Mouse (Mus musculus): ENCODE measurements at regions not wholly inside any gene's neighbourhood (a gene's known extent, or its start where the extent isn't known, plus 50 kb on each side); places are given as distances from the start of the nearest gene placed in this dataset.

DNA sequence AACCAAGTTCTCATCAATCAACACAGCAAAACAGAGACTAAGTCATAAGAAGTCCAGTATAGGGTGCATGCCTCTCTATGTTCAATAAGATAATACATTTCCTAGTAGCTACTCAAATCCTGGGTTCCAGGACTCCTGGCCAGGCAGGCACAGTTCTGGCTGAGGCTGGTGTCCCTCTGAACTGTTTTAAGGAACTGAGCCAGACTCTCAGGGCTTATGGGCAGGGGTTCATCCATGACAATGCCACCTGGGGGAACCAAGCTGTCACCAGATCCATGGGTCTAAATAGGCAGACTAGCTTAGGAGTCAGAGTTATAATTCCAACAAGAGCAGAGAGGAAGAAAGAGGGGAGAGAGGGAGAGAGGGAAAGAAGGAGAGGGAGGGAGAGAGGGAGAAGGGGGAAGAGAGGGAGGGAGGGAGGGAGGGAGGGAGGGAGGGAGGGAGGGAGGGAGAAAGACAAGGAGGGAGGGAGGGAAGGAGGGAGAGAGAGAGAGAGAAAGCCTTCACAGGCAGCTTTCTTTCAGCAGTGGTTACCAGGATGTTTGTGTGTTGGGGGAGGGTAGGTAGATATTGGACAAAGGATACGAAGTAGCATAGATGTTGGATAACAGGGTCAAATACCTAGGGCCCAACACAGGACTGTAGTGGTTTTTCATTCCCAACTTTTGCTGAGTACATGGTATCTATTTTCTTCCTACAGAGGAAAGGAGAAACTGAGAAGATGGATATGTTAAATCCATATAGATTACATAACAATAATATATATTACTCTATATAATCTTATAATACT is 100.3 kb upstream of the Adcy1 start:
- no peak for ATAC-seq (replicated peaks; ENCODE audit: insufficient number of reproducible peaks, low FRiP score, low TSS enrichment, low read depth)
- WGBS: 68% methylated on average over 1 of the region's 1 CpGs

DNA sequence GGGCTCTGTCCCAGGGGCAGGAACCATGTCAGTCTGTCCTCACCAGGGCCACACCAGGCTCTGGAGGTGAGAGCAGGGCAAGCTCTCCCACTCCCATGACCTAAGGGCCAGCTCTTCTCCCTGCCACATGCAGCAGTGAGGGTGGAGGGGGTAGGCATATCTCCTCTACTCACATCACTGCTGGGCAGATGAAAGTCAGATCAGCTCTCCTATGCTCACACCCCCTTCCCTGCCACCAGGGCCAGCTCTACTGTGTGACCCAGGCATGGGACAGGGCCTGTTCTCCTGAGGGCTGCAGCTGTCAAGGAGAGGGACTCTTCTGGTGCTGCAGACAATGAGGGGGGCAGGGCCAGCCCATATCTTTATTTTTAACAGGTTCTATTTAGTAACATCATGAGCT is 101.0 kb upstream of the Adcy1 start:
- Histone ChIP-seq H3K4me3 (ENCODE audit: low read depth, low read length) (no peak overlapping the region), H3K27me3 (ENCODE audit: control insufficient read depth, insufficient read depth, low read length) (no peaks in the 10 kb centered on the region), H3K9me3 (replicated peaks; ENCODE audit: control insufficient read depth, low read length) (no peaks in the 10 kb centered on the region), H3K27ac (replicated peaks; ENCODE audit: low read depth, low read length) (no peak overlapping the region), H3K9ac (replicated peaks; ENCODE audit: low read length) (no peak overlapping the region), H3K4me2 (ENCODE audit: low read depth, low read length) (no peak overlapping the region), H3K36me3 (replicated peaks; ENCODE audit: control insufficient read depth, insufficient read depth, low read depth, low read length) (no peaks in the 10 kb centered on the region), H3K4me1 (ENCODE audit: control insufficient read depth, insufficient read depth, low read length) (no peaks in the 10 kb centered on the region)
- DNase-seq (ENCODE audit: low spot score) (no peak), ATAC-seq (replicated peaks; ENCODE audit: insufficient number of reproducible peaks, low FRiP score, low TSS enrichment, low read depth) (no peak)

More for the DNA sequence above, 100.3 kb upstream of the Adcy1 start:
- no peak overlapping the region for H3K4me2 ChIP-seq (ENCODE audit: low read depth, low read length)
- no peak overlapping the region for H3K4me3 ChIP-seq (ENCODE audit: low read depth, low read length)
- no peaks in the 10 kb centered on the region for H3K36me3 ChIP-seq (replicated peaks; ENCODE audit: control insufficient read depth, insufficient read depth, low read depth, low read length)
- H3K27me3 ChIP-seq (ENCODE audit: control insufficient read depth, insufficient read depth, low read length): no peaks in the 10 kb centered on the region
- H3K4me1 ChIP-seq (ENCODE audit: control insufficient read depth, insufficient read depth, low read length): no peaks in the 10 kb centered on the region
- DNase-seq (ENCODE audit: low spot score): no peak
- no peaks in the 10 kb centered on the region for H3K9me3 ChIP-seq (replicated peaks; ENCODE audit: control insufficient read depth, low read length)
- H3K9ac ChIP-seq (replicated peaks; ENCODE audit: low read length): no peak overlapping the region
- H3K27ac ChIP-seq (replicated peaks; ENCODE audit: low read depth, low read length): no peak overlapping the region

DNA sequence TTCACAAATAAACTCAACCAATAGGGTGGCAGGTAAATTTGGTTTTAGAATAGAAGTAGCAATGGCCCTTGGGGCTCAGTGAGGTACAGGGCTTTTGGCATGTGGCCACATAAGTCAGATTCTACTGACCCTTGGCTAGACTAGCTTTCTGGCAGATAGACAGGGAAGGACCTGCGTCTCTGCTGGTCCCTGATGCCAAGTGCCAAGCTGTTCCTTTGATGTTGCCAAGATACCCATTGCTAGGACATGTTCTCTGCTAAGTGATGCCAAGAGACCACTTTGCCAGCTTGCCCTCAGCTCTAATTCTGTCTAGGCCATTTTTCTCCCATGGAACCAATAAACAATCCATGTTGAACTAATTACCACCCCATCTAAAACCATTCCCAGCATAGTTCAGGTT is 110.5 kb upstream of the Adcy1 start:
- Histone ChIP-seq H3K4me1 (ENCODE audit: control insufficient read depth, insufficient read depth, low read length) (no peaks in the 10 kb centered on the region), H3K27me3 (ENCODE audit: control insufficient read depth, insufficient read depth, low read length) (no peaks in the 10 kb centered on the region), H3K4me2 (ENCODE audit: low read depth, low read length) (no peak overlapping the region), H3K9ac (replicated peaks; ENCODE audit: low read length) (no peak overlapping the region), H3K36me3 (replicated peaks; ENCODE audit: control insufficient read depth, insufficient read depth, low read depth, low read length) (no peaks in the 10 kb centered on the region), H3K27ac (replicated peaks; ENCODE audit: low read depth, low read length) (no peak overlapping the region), H3K4me3 (ENCODE audit: low read depth, low read length) (no peak overlapping the region), H3K9me3 (replicated peaks; ENCODE audit: control insufficient read depth, low read length) (no peaks in the 10 kb centered on the region)
- ATAC-seq (replicated peaks; ENCODE audit: insufficient number of reproducible peaks, low FRiP score, low TSS enrichment, low read depth) (no peak), DNase-seq (ENCODE audit: low spot score) (no peak)
- 90% methylated on average over 1 of the region's 1 CpGs for WGBS

DNA sequence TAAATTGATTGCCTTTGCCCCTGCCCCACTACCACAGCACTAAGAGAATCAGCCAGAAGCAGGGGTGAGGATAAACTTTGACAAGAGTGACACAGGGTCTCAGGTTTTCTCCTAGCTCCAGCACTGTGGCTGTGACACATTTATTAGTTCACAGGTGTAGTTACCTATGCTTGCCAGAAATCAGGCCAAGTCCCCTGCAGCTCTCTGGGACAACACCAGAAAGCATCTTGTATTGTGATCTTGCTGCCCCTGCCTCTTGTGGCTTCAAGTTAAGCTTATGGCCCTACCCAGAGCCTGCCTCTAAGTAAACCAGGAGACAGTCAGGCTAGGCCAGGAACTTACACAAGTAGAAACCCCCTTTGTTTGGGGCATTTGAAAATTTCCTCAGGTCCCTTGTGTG is 111.9 kb upstream of the Adcy1 start:
- Histone ChIP-seq H3K36me3 (replicated peaks; ENCODE audit: control insufficient read depth, insufficient read depth, low read depth, low read length) (no peaks in the 10 kb centered on the region), H3K9me3 (replicated peaks; ENCODE audit: control insufficient read depth, low read length) (no peaks in the 10 kb centered on the region), H3K9ac (replicated peaks; ENCODE audit: low read length) (no peak overlapping the region), H3K4me3 (ENCODE audit: low read depth, low read length) (no peak overlapping the region), H3K27me3 (ENCODE audit: control insufficient read depth, insufficient read depth, low read length) (no peaks in the 10 kb centered on the region), H3K4me1 (ENCODE audit: control insufficient read depth, insufficient read depth, low read length) (no peaks in the 10 kb centered on the region), H3K27ac (replicated peaks; ENCODE audit: low read depth, low read length) (no peak overlapping the region), H3K4me2 (ENCODE audit: low read depth, low read length) (no peak overlapping the region)
- ATAC-seq (replicated peaks; ENCODE audit: insufficient number of reproducible peaks, low FRiP score, low TSS enrichment, low read depth) (no peak), DNase-seq (ENCODE audit: low spot score) (no peak)

DNA sequence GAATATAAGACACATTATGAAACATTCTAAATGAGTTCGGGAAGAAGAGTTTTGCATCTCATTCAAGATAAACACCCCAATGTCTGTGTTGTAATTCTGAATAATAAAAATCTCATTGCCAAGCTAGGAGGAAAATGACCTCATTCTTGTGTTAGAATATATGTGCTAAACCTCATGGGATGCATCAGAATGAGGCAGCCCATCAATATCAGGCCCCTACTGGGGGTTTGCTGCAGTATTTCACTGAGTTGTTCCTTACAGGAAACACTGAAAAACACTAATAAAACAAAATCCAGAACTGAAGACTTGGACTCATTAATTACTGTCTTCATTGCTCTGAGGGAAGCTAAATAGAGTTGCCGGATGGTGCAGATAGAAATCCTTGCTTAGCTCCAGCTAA is 111.6 kb upstream of the Gm11983 start:
- no peak overlapping the region for H3K27ac ChIP-seq (replicated peaks; ENCODE audit: low read depth, low read length)
- WGBS: 90% methylated on average over 2 of the region's 2 CpGs
- DNase-seq (ENCODE audit: low spot score) (no peak), ATAC-seq (replicated peaks; ENCODE audit: insufficient number of reproducible peaks, low FRiP score, low TSS enrichment, low read depth) (no peak)
- H3K4me2 ChIP-seq (ENCODE audit: low read depth, low read length): no peak overlapping the region
- H3K9ac ChIP-seq (replicated peaks; ENCODE audit: low read length): no peak overlapping the region
- H3K9me3 ChIP-seq (replicated peaks; ENCODE audit: control insufficient read depth, low read length): no peaks in the 10 kb centered on the region
- H3K4me3 ChIP-seq (ENCODE audit: low read depth, low read length): no peak overlapping the region
- no peaks in the 10 kb centered on the region for H3K4me1 ChIP-seq (ENCODE audit: control insufficient read depth, insufficient read depth, low read length)
- H3K27me3 ChIP-seq (ENCODE audit: control insufficient read depth, insufficient read depth, low read length): no peaks in the 10 kb centered on the region
- H3K36me3 ChIP-seq (replicated peaks; ENCODE audit: control insufficient read depth, insufficient read depth, low read depth, low read length): no peaks in the 10 kb centered on the region

DNA sequence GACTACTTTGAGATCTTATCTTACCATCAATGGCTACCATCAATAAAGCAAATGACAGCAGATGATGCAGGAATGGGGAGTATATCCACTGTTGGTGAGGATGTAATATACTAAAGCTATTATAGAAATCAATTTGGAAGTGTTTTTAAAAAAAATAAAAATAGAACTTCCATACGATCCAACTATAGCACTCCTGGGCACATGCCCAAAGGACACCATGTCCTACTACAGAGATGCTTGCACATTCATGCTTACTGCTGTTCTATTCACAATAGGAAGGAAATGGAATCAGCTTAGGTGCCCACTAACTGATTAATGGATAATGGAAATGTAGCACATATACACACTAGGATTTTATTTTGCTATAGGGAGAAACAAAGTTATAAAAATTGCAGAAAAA is 96.7 kb upstream of the Gm11983 start:
- ATAC-seq (replicated peaks; ENCODE audit: insufficient number of reproducible peaks, low FRiP score, low TSS enrichment, low read depth) (no peak), DNase-seq (ENCODE audit: low spot score) (no peak)
- WGBS: 89% methylated on average over 1 of the region's 1 CpGs

DNA sequence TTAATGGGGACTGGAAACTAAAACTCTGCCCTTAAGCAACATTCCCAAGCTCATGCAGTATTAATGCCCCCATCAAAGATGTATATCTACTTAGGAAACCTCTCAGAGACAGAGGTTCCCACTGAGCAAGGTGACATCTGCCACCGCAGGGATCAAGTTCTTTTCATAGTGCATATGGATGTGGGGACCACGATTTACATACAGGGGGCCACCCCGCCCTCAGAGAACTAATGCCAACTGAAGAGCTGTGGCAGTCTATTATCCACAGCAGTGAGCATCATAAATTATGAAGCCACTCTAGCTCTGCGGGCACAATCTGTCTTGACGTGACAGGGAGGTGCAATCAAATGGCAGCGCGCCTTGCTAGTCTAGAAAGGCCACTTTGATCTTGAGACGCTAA is 88.6 kb upstream of the Gm11983 start:
- H3K9me3 ChIP-seq (replicated peaks; ENCODE audit: control insufficient read depth, low read length): no peaks in the 10 kb centered on the region

More for the DNA sequence above, 96.7 kb upstream of the Gm11983 start:
- no peak overlapping the region for H3K9ac ChIP-seq (replicated peaks; ENCODE audit: low read length)
- no peaks in the 10 kb centered on the region for H3K27me3 ChIP-seq (ENCODE audit: control insufficient read depth, insufficient read depth, low read length)
- no peaks in the 10 kb centered on the region for H3K36me3 ChIP-seq (replicated peaks; ENCODE audit: control insufficient read depth, insufficient read depth, low read depth, low read length)
- no peaks in the 10 kb centered on the region for H3K4me1 ChIP-seq (ENCODE audit: control insufficient read depth, insufficient read depth, low read length)
- H3K4me3 ChIP-seq (ENCODE audit: low read depth, low read length): no peak overlapping the region
- no peak overlapping the region for H3K4me2 ChIP-seq (ENCODE audit: low read depth, low read length)
- no peak overlapping the region for H3K27ac ChIP-seq (replicated peaks; ENCODE audit: low read depth, low read length)
- no peaks in the 10 kb centered on the region for H3K9me3 ChIP-seq (replicated peaks; ENCODE audit: control insufficient read depth, low read length)

DNA sequence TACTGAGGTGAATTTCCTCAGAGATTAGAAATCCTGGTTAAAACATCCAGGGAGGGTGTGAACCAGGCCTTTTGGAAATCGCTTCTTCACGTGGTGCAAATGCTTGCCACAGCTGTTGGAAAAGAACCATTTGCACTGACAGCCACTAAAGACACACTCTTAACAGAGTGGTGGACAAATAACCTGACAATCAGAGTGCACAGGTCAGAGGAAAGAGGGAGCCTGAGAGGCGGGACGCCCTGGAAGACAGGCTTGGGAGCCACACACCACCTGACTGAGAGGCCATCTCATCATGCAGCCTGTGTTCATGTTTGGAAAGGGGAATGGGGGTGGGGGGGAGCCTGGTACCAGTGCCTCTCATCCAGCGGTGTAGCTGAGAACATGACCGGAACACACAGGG is 87.0 kb upstream of the Gm11983 start:
- Histone ChIP-seq H3K27me3 (ENCODE audit: control insufficient read depth, insufficient read depth, low read length) (no peaks in the 10 kb centered on the region), H3K4me1 (ENCODE audit: control insufficient read depth, insufficient read depth, low read length) (no peaks in the 10 kb centered on the region), H3K9me3 (replicated peaks; ENCODE audit: control insufficient read depth, low read length) (no peaks in the 10 kb centered on the region), H3K4me2 (ENCODE audit: low read depth, low read length) (no peak overlapping the region), H3K9ac (replicated peaks; ENCODE audit: low read length) (no peak overlapping the region), H3K27ac (replicated peaks; ENCODE audit: low read depth, low read length) (no peak overlapping the region), H3K36me3 (replicated peaks; ENCODE audit: control insufficient read depth, insufficient read depth, low read depth, low read length) (no peaks in the 10 kb centered on the region), H3K4me3 (ENCODE audit: low read depth, low read length) (no peak overlapping the region)
- DNase-seq (ENCODE audit: low spot score) (no peak), ATAC-seq (replicated peaks; ENCODE audit: insufficient number of reproducible peaks, low FRiP score, low TSS enrichment, low read depth) (0 out of 2 replicates have a peak, but pooled peaks have one; percentile 32)
- WGBS: 27% methylated on average over 6 of the region's 6 CpGs

More for the DNA sequence above, 88.6 kb upstream of the Gm11983 start:
- no peaks in the 10 kb centered on the region for H3K27me3 ChIP-seq (ENCODE audit: control insufficient read depth, insufficient read depth, low read length)
- ATAC-seq (replicated peaks; ENCODE audit: insufficient number of reproducible peaks, low FRiP score, low TSS enrichment, low read depth): no peak
- no peak overlapping the region for H3K4me2 ChIP-seq (ENCODE audit: low read depth, low read length)
- H3K9ac ChIP-seq (replicated peaks; ENCODE audit: low read length): no peak overlapping the region
- no peak overlapping the region for H3K27ac ChIP-seq (replicated peaks; ENCODE audit: low read depth, low read length)
- no peak for DNase-seq (ENCODE audit: low spot score)
- H3K4me3 ChIP-seq (ENCODE audit: low read depth, low read length): no peak overlapping the region
- no peaks in the 10 kb centered on the region for H3K4me1 ChIP-seq (ENCODE audit: control insufficient read depth, insufficient read depth, low read length)
- H3K36me3 ChIP-seq (replicated peaks; ENCODE audit: control insufficient read depth, insufficient read depth, low read depth, low read length): no peaks in the 10 kb centered on the region
- 90% methylated on average over 8 of the region's 8 CpGs for WGBS

Data from embryonic facial prominence, embryonic 11.5 days (tissue).